Mouse (Mus musculus) ES-Bruce4 (cell line): Measurements from ENCODE around the gene Epha3.

Experiments used
- CTCF ChIP-seq: IDR thresholded peaks from one replicate; pipeline ENCODE4 v1.8.1; 2011; ENCODE audit warnings: low read depth, low read length
- POLR2A ChIP-seq: IDR thresholded peaks from one replicate; pipeline ENCODE4 v1.8.1; 2011; ENCODE audit warnings: low read length; ENCODE audit not compliant: insufficient read depth

DNA sequence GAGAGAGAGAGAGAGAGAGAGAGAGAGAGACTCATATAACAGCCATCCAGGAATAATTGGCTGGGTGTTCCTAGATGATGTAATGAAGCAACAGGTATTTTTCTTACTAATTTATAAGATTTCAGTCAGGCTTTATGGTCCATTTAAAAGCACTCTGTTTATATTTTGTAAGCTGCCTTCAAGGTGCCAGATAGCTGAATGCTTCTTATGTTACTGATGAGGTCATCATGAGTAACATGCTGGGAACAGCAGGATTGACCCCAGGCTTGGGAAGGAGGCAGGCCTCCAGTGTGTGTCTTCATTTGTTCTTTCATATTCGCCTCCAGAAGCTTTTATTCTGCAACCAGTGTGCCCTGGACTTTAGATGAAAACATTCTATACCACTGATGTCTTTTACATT lies 189.5 kb downstream of the Epha3 start:
- TF ChIP-seq CTCF (no peak), POLR2A (no peak)
